Mouse (Mus musculus) retina, postnatal 7 days (tissue): ENCODE measurements around the gene Car10.

ENCODE experiments used
- DNase-seq: peaks from one replicate; pipeline ENCODE4 v3.0.0-alpha.2; 2012; ENCODE audit warnings: low read depth, low spot score

Gene Car10

DNA sequence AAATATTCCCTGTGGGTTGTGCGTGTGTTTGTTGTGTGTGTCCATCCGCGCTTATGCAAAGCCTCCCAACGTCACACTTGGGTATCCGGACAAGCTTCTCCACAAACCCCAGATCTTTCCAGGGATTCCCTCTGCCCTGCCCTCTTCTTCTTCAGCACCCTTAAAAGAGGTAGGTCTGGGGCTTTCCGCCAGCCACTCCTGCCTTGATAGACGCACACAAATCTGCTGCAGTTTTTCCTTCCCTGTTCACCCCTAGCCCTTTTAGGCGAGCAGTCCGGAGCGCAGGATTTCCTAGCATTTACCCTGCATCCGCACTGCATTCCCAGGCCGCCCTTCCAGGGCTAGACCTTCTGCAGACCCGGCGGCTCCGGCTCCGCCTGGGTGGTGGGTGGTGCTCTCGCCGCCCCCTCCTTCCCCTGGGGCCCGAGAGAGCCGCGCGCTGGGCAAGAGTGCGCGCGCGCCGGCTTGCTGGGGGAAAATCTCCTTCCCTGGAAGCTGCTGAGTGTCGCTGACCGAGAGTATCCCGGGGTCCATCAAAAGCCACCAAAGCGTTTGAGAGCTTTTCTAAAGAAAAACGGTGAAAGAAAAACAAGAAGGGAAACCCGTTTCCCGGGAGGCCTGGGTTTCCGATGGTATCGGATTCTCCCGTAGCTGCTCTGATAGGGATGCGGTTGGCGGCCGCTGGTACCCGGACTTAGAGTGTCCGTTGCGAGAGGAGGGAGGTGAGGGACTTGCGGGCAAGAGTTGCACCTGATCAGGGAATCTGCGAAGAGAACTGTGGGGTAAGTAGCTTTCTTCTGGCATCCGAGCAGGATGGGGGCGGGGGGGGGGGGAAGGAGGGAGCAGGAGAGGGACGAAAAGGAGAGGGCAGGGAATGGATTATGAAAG, at the start of gene Car10:
Car10 (plus strand) TSS at position 88 of the 888 bp plus-strand sequence.
- DNase-seq: no peak

GRCm38 (mm10) chr11:93065021-93065420, 32.8 kb upstream of the Car10 start:
- no peak for DNase-seq

GRCm38 (mm10) chr11:93065656-93066181, 32.1 kb upstream of the Car10 start:
- no peak for DNase-seq

- no peak for DNase-seq
Observed at GRCm38 (mm10) chr11:93095588-93095987, 2.2 kb upstream of the Car10 start.

DNA sequence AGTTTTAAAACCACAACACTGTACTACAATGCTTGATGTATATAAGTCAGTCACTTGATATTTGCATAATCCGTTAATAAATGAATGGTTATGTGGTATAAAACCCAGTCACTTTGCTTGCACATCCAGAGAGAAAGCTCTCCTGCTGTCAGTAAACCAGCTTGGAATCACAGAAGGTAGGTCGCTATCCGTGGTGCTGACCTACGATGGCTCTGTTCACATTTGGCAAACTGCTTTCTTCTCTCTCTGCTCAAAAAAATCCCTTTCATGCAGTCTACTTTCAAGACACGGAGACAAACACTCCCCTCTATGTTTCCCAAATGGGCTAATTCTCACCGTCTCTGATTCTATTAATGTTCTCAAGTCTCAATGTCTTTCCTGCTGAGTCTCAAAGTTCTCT, 827 bp upstream of the Car10 start:
- DNase-seq: no peak

DNA sequence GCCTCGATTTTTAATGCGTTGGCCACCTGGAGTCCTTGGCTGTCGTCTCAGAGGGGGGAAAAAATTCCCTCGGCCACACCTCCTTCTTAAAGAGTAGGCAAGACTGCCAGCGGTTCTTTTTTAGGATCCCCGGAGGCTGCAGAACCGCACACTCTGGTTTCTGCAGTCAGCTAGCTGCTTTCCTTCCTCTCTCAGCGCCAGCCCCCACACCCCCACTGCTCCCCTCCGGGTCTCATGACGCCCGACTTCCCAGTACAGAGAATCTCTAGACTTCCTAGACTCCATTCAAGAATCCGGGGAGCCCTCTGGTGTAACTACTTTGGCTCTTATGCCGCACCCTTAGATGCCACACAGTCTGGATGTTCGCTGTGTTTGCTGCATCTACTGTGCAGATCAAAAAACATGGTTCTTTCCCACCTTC, 387 bp upstream of the Car10 start:
- DNase-seq: no peak

GRCm38 (mm10) chr11:93098933-93099381, 1.1 kb downstream of the Car10 start:
- no peak for DNase-seq

- DNase-seq: no peak
Observed at GRCm38 (mm10) chr11:93099431-93100370, 1.9 kb downstream of the Car10 start.

GRCm38 (mm10) chr11:93100606-93101005, 2.8 kb downstream of the Car10 start:
- DNase-seq: no peak

DNA sequence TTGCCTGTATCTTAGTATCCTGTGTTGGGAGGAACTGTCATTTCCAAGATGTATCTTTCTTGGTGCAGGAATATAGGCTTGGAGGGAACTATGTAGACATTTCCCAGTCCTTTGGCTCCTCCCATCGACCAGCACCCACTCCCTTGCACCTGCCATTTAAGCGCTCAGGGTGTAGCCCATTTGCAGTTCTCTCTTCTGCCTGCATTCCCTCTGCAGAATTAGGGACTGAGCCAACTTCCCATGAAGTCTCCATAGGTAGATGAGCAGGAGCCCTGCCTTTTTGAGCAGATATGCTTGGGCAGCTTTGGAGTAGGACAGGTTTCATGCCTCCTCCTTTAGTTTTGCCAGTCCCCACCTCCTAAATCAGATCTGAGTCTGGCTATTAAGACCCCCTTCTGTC, 3.3 kb downstream of the Car10 start:
- DNase-seq: no peak

- no peak for DNase-seq
Observed at GRCm38 (mm10) chr11:93102321-93102720, 4.5 kb downstream of the Car10 start.

DNA sequence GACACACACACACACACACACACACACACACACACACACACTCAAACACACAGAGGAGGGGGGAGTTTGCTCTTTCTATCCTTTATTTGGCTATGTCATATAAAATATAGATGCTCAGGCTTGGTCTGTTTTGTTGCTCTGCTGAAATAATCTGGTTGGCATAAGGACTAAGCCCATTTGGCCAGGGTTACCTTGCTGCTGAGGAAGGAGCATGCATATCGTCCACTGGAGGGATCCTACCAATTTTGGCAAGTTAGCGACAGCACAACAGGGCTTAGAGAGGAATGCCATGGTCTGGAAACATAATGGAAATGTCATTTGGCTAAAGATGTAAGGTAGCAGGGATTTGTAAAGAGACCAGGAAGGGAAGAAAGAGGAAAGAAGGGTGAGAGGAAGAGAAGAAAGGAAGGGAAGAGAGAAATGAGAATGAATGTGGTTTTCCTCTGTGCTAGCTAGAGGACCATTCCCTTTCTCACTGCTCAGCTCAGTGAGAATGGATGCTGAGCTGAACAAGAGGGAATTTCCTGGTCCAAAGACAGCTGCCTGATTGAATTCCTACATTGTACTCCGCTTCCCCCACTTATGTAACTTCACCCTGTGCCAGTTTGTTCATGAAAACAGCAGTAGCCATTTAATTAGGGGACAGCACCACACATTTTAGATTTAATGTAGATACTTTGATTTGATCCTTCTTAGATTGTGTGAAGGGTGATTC, 5.4 kb downstream of the Car10 start:
- no peak for DNase-seq

- no peak for DNase-seq
Observed at GRCm38 (mm10) chr11:93109451-93109850, 11.6 kb downstream of the Car10 start.

DNA sequence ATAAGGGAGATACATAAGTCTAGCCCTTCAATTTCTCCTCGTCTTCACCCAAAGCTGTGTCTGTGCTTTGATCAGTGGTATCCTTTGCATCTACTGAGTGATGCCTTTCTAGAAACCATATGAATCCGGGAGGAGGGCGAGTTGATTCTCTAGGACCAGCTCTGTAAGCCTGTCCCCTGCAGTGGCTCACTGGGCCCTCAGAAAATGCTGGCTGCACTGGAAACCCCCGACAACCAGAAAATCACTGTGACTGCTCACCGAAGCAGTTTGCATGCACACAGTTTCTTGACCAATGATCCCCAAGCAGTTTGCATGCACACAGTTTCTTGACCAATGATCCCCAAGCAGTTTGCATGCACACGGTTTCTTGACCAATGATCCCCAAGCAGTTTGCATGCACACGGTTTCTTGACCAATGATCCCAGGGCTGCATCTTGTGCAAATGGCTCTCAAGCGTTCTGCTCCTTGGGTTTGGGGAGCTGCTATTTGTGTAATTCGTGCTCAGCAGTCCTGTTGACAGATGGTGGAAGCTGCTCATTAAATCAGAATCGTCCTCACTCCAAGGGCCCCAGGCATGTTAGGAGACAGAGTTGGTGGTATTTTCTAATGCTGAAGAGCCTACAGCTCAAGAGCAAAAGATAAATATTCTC, 23.1 kb downstream of the Car10 start:
- no peak for DNase-seq

DNA sequence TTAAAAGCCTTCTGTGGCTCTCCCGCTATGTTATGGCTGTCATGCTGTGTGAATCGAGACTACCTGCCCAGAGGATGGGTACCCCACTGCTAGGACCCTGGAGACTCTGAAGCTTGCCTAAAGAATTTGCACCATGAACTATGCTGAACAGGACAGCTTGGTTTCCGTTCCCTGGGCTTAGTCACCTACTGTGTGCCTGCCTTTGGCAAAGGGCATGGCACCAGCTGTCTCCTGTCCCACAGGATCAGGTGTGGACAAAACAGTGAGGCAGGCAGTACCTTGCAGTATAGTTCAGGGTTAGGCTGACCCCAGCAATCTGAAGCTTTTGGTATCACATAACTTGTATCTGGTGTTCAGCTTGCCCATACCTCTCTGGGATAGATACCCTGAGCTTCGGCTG, 25.9 kb downstream of the Car10 start:
- DNase-seq: no peak

DNA sequence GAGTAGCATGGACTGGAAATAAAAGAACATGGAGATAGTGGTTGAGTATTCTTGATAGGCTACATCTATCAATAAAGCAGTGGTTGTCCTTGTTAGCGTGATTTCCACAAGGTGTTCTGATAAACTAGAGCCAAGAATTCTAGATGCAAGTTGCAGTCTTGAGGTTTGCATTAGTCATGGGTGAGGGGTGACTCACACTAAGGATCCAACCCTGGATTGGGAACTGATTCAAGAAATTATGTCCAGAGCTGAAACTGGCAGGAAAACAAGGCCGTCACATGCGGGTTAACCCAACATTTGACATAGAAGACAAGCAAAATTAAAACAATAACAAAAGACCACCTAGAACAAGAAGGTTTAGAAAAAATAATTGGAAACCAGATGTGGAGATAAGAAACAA, 28.6 kb downstream of the Car10 start:
- no peak for DNase-seq

- DNase-seq: no peak
Observed at GRCm38 (mm10) chr11:93128481-93128880, 30.7 kb downstream of the Car10 start.

- DNase-seq: no peak
Observed at GRCm38 (mm10) chr11:93137841-93138240, 40.0 kb downstream of the Car10 start.

GRCm38 (mm10) chr11:93141727-93142126, 43.9 kb downstream of the Car10 start:
- DNase-seq: no peak

GRCm38 (mm10) chr11:93144544-93144943, 46.7 kb downstream of the Car10 start:
- peak; percentile 23 for DNase-seq

DNA sequence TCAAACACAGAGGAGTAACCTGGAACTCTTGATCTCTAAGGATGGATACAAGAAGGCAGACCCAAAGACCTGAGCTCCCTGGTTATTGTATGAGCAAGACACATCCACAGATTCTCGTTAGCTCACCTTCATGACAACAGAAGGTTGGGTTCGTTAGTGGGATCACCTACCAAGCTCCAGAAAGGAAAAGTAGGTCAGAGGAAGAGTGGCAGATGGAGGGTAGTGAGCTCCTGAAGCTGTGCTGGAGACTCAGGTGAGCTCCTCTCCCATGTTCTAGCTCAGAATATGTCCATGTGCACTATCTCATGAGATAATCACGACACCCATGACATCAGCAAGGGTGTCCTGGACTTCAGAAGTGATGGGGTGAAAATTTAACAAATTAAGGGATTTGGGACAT, 57.1 kb downstream of the Car10 start:
- DNase-seq: no peak
